In the genomic region with DNA sequence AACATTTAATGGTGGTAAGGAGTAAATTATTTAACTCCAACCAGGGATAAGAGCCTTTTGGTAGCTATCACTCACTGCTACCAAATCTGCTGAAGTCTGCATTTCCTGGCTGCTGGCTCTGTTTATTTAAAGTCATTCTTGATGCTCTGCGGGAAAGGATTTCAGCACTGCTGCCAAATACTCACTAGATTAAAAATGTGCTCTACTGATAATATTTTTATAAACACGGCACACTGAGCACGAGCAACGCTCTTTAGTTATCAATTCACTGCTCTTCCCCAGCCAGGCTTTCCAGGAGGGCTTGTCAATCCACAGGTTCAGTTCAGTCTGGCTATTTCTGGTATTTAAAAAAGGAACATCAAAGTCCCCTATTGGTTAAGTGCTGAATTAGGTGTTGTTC, we compare ENCODE assay signal across 11 mouse cellular contexts.
DNase-seq lines count a peak whose midpoint lies in the region; ATAC-seq and TF ChIP-seq lines count a peak whose summit lies in the region.
"Had no signal": no experiment of that assay in that cellular context is flagged by ENCODE, and none has a peak within 500 bp of the region (broad histone marks: within the 10 kb centered on the region; RNA-seq: fewer than 3 reads in every experiment).

No protein-coding gene starts in this region.

- no peak overlapping the region for H3K4me3 ChIP-seq in forebrain, embryonic 16.5 days (replicated peaks; ENCODE audit: low read length)
- H3K4me3 ChIP-seq in forebrain, embryonic 12.5 days (replicated peaks): no peak overlapping the region
- H3K4me3 ChIP-seq in liver, adult 2 months (ENCODE audit: insufficient read depth, low read depth, low read length): no peak overlapping the region
- no peak overlapping the region for H3K4me3 ChIP-seq in liver, postnatal 0 days (ENCODE audit: low read depth, low read length)
- H3K4me3 ChIP-seq in midbrain, embryonic 15.5 days: no peak overlapping the region
- H3K4me3 ChIP-seq: embryonic facial prominence, embryonic 13.5 days had no signal

- no peak for TF ChIP-seq CTCF in liver, adult 2 months (IDR thresholded peaks at IDR 0.05; ENCODE audit: low read depth, low read length)
- no peak for TF ChIP-seq CTCF in liver, postnatal 0 days (IDR thresholded peaks at IDR 0.05; ENCODE audit: low read depth)

- H3K9ac ChIP-seq in forebrain, embryonic 16.5 days (replicated peaks; ENCODE audit: low read depth, low read length): no peak overlapping the region
- no peak overlapping the region for H3K9ac ChIP-seq in forebrain, embryonic 12.5 days
- H3K9ac ChIP-seq in liver, adult 2 months (ENCODE audit: low read depth, low read length): no peak overlapping the region
- H3K9ac ChIP-seq in liver, postnatal 0 days (replicated peaks): no peak overlapping the region
- H3K9ac ChIP-seq in midbrain, embryonic 15.5 days: no peak overlapping the region
- H3K9ac ChIP-seq: embryonic facial prominence, embryonic 13.5 days had no signal

- no peaks in the 10 kb centered on the region for H3K79me2 ChIP-seq in liver, adult 2 months (ENCODE audit: control insufficient read depth, insufficient read depth, low read length)

- H3K4me1 ChIP-seq in forebrain, embryonic 16.5 days (replicated peaks; ENCODE audit: control insufficient read depth, insufficient read depth, low read length): no peaks in the 10 kb centered on the region
- no peaks in the 10 kb centered on the region for H3K4me1 ChIP-seq in forebrain, embryonic 12.5 days
- no peaks in the 10 kb centered on the region for H3K4me1 ChIP-seq in liver, adult 2 months (ENCODE audit: control insufficient read depth, insufficient read depth, low read length)
- H3K4me1 ChIP-seq in liver, postnatal 0 days (ENCODE audit: insufficient read depth): no peaks in the 10 kb centered on the region
- no peaks in the 10 kb centered on the region for H3K4me1 ChIP-seq in midbrain, embryonic 15.5 days
- H3K4me1 ChIP-seq: embryonic facial prominence, embryonic 13.5 days had no signal

- 51% methylated on average over 4 of the region's 4 CpGs for WGBS in forebrain, embryonic 16.5 days
- WGBS in forebrain, embryonic 12.5 days: 80% methylated on average over 4 of the region's 4 CpGs
- 36% methylated on average over 4 of the region's 4 CpGs for WGBS in liver, adult 2 months
- 60% methylated on average over 4 of the region's 4 CpGs for WGBS in liver, postnatal 0 days (ENCODE audit: insufficient replicate concordance)
- WGBS in midbrain, embryonic 15.5 days: 52% methylated on average over 4 of the region's 4 CpGs

- TF ChIP-seq POLR2A in liver, adult 2 months (IDR thresholded peaks at IDR 0.05; ENCODE audit: extremely low read depth, insufficient read depth, low read length): no peak

- no peak for TF ChIP-seq EP300 in liver, postnatal 0 days (IDR thresholded peaks at IDR 0.05; ENCODE audit: low read depth)

- H3K4me2 ChIP-seq in forebrain, embryonic 16.5 days (ENCODE audit: low read length): no peak overlapping the region
- H3K4me2 ChIP-seq in forebrain, embryonic 12.5 days: no peak overlapping the region
- no peak overlapping the region for H3K4me2 ChIP-seq in liver, postnatal 0 days (ENCODE audit: low read depth, low read length)
- H3K4me2 ChIP-seq in midbrain, embryonic 15.5 days: no peak overlapping the region
- H3K4me2 ChIP-seq: embryonic facial prominence, embryonic 13.5 days; midbrain, embryonic 11.5 days had no signal

- no peaks in the 10 kb centered on the region for H3K36me3 ChIP-seq in forebrain, embryonic 16.5 days (ENCODE audit: control insufficient read depth, insufficient read depth)
- H3K36me3 ChIP-seq in forebrain, embryonic 12.5 days (replicated peaks): no peaks in the 10 kb centered on the region
- no peaks in the 10 kb centered on the region for H3K36me3 ChIP-seq in liver, adult 2 months (ENCODE audit: control insufficient read depth, insufficient read depth, low read length)
- H3K36me3 ChIP-seq in liver, postnatal 0 days (replicated peaks; ENCODE audit: insufficient read depth, low read length): no peaks in the 10 kb centered on the region
- no peaks in the 10 kb centered on the region for H3K36me3 ChIP-seq in midbrain, embryonic 15.5 days (replicated peaks)
- H3K36me3 ChIP-seq: embryonic facial prominence, embryonic 13.5 days had no signal

- no peak overlapping the region for H3K27ac ChIP-seq in forebrain, embryonic 16.5 days (ENCODE audit: low read length)
- no peak overlapping the region for H3K27ac ChIP-seq in forebrain, embryonic 12.5 days
- no peak overlapping the region for H3K27ac ChIP-seq in liver, adult 2 months (replicated peaks; ENCODE audit: insufficient read depth, low read depth, low read length)
- H3K27ac ChIP-seq in liver, postnatal 0 days (ENCODE audit: low read depth): no peak overlapping the region
- H3K27ac ChIP-seq in midbrain, embryonic 15.5 days: no peak overlapping the region
- H3K27ac ChIP-seq: embryonic facial prominence, embryonic 13.5 days had no signal

- ATAC-seq in forebrain, embryonic 16.5 days: peak; percentile 36; the same call in 1 of the 2 replicates
- ATAC-seq in forebrain, embryonic 12.5 days (ENCODE audit: low FRiP score): no peak
- no peak for ATAC-seq in liver, postnatal 0 days
- ATAC-seq in midbrain, embryonic 15.5 days (replicated peaks): no peak

- H3K27me3 ChIP-seq in forebrain, embryonic 16.5 days (replicated peaks; ENCODE audit: control insufficient read depth, insufficient read depth, low read length): no peaks in the 10 kb centered on the region
- no peaks in the 10 kb centered on the region for H3K27me3 ChIP-seq in forebrain, embryonic 12.5 days
- H3K27me3 ChIP-seq in liver, adult 2 months (ENCODE audit: control insufficient read depth, insufficient read depth, low read length): no peaks in the 10 kb centered on the region
- no peaks in the 10 kb centered on the region for H3K27me3 ChIP-seq in liver, postnatal 0 days (ENCODE audit: insufficient read depth, low read length)
- no peaks in the 10 kb centered on the region for H3K27me3 ChIP-seq in midbrain, embryonic 15.5 days (replicated peaks)
- H3K27me3 ChIP-seq: embryonic facial prominence, embryonic 13.5 days had no signal

- no peaks in the 10 kb centered on the region for H3K9me3 ChIP-seq in forebrain, embryonic 16.5 days (ENCODE audit: control insufficient read depth, low read length)
- H3K9me3 ChIP-seq in forebrain, embryonic 12.5 days: no peaks in the 10 kb centered on the region
- H3K9me3 ChIP-seq in liver, postnatal 0 days (ENCODE audit: low read length): no peaks in the 10 kb centered on the region
- no peaks in the 10 kb centered on the region for H3K9me3 ChIP-seq in midbrain, embryonic 15.5 days
- H3K9me3 ChIP-seq: embryonic facial prominence, embryonic 13.5 days had no signal

- DNase-seq in liver, adult 2 months (ENCODE audit: extremely low read depth, low read depth, low spot score): peak; percentile 28
- DNase-seq in liver, postnatal 0 days: no peak
- DNase-seq in kidney, adult 9 months: peak; percentile 24
- DNase-seq in lung, postnatal 36 days: peak; percentile 32
- no peak for DNase-seq in urinary bladder, postnatal 25 days (ENCODE audit: low spot score)
- DNase-seq: right cerebral cortex, adult 18-20 months had no signal

Comparison
In these comparisons a context has a peak if more than half of its experiments do, and no peak if none do; other contexts are left out.
1. DNase-seq: peak in liver, adult 2 months (single experiment), kidney, adult 9 months (single experiment) and lung, postnatal 36 days (single experiment); none in liver, postnatal 0 days (single experiment) and urinary bladder, postnatal 25 days (single experiment).